Mouse (Mus musculus): ENCODE results near the gene Rhd.
"Not testable (repeated sequence)": the region's sequence is repeated elsewhere in the genome, so short reads cannot be mapped to it uniquely, and the experiment has no call there.

Gene Rhd

DNA sequence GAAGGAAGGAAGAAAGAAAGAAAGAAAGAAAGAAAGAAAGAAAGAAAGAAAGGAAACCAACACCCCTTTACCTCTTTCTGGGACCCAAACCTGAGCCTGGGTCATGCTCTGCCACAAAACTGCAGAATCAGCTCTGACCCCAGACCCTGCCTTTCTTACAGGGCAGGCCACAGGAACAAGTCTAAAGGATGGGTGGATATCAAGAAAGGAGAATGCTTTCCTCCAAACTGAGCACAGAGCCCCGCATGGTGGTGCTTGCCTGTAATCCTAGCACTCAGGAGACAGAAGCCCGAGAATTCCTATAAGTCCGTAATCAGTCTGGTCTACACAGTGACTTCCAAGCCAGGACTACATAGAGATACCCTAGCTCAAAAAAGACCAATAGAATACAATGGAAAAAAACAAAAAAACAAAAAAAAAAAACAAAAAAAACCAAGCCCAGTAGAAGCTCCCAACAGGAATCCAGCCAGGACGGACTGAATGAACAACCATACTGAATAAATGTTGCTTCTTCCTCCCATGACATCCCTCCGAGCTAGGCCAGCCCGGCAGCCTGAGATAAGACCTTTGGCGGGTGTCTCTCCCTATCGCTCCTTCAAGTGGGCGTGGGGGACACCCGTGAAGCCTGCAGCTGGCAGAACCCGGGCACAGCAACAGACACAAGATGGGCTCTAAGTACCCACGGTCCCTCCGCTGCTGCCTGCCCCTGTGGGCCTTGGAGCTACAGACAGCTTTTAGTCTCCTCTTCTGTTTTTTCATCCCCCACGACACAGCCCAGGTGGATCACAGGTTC lies at the start of gene Rhd:
TSS of gene Rhd (plus strand) at position 600 of the 793 bp plus-strand sequence.
- DNase-seq (ENCODE audit: low spot score), result no peak

DNA sequence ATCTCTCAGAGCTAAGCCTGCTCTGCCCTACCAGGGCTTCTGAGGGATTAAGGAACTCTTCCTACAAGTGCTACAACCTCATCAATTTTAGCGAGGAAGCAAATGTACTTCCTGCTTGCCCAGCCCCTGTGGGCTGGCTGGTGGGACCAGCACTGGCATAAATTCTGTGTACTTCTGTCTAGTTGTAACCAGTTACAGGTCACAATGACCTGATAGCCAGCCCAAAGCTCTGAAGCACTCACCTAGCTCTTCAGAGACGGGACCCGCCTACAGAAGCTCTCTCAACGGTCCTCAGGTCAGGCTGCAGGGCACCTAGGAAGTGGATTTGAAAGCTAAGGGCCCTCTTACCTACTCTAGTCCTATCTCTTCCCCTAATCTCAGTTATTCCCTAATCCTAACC lies 46.6 kb upstream of the Rhd start:
- no peak for DNase-seq (ENCODE audit: low spot score)

GRCm38 (mm10) chr4:134821061-134821460 lies 43.3 kb upstream of the Rhd start:
- no peak for DNase-seq (ENCODE audit: low spot score)

- DNase-seq (ENCODE audit: low spot score), result no peak
Observed at GRCm38 (mm10) chr4:134823560-134823959, 40.8 kb upstream of the Rhd start.

GRCm38 (mm10) chr4:134825864-134826263 lies 38.5 kb upstream of the Rhd start:
- not testable (repeated sequence) for DNase-seq (ENCODE audit: low spot score)

DNA sequence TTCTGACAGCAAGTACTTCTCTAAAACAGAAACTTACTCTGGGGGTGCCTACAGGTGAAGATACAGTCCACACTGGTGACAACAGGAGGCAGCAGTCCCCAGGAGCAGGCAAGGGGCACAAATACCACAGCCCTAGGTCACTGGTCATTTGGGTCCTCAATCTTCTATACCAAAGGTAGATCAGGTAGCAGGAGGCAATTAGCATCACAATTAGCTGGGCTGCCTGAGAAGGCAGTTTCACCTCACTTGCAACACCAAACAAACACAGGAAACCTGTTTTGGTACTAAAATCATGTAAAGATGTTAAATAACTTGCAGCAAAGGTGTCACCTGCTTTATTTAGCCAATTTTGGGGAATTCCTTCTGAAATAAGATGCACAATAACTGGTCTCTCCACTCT lies 38.0 kb upstream of the Rhd start:
- no peak for DNase-seq (ENCODE audit: low spot score)

GRCm38 (mm10) chr4:134827806-134828205 lies 36.5 kb upstream of the Rhd start:
- DNase-seq (ENCODE audit: low spot score), result no peak

- no peak for DNase-seq (ENCODE audit: low spot score)
Observed at GRCm38 (mm10) chr4:134831934-134832333, 32.4 kb upstream of the Rhd start.

- DNase-seq (ENCODE audit: low spot score), result no peak
Observed at GRCm38 (mm10) chr4:134835486-134835885, 28.9 kb upstream of the Rhd start.

DNA sequence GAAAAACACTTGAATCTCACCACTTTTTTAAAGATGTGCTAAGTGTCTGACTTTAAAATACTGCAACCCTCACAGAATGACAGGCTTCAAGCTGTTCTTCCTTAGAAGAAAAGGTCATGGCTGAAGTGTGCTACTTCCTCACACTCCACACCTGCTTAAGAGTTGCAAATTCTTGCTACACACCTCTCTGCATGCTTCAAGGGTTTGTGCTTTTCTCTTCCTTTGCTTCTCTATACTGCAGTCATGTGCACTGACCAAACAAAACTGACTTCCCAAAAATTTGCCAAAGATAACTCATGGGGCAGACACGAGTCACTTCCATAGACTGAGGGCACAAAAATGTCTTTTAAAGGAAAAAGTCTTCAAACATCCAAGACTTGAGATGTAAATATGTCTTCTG lies 26.1 kb upstream of the Rhd start:
- DNase-seq (ENCODE audit: low spot score), result no peak

DNA sequence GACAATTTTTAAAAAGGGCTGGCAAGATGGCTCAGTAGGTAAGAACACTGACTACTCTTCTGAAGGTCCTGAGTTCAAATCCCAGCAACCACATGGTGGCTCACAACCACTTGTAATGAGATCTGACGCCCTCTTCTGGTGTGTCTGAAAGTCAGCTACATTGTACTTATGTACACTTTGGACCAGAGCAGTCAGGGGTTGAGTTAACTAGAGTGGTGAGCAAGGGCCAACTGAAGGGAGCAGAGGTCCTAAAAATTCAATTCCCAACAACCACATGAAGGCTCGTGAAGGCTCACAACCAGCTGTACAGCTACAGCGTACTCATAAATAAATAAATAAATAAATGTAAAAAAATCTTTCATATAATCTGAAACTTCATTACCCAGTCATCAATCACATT lies 25.6 kb upstream of the Rhd start:
- DNase-seq (ENCODE audit: low spot score), result not testable (repeated sequence)

- no peak for DNase-seq (ENCODE audit: low spot score)
Observed at GRCm38 (mm10) chr4:134840231-134840630, 24.1 kb upstream of the Rhd start.

DNA sequence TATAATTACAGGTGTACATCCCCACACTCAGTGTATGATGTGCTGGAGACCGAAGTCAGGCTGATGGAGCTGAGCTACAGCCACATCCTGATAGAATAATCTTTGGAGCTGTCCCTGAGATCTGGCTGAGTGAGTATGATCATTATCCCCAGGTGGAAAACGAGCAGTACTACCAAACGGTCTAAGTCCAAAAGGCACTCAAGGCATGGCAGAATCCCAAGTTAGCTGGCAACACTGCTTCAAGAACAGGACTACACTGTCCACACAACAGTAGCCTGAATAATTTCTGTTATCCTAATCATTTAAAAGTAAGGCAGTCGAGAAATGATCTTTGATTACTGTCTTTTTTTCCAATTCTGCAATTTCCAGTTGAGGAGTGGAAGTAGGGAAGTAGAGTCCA lies 20.8 kb upstream of the Rhd start:
- no peak for DNase-seq (ENCODE audit: low spot score)

GRCm38 (mm10) chr4:134847587-134847986 lies 16.7 kb upstream of the Rhd start:
- no peak for DNase-seq (ENCODE audit: low spot score)

DNA sequence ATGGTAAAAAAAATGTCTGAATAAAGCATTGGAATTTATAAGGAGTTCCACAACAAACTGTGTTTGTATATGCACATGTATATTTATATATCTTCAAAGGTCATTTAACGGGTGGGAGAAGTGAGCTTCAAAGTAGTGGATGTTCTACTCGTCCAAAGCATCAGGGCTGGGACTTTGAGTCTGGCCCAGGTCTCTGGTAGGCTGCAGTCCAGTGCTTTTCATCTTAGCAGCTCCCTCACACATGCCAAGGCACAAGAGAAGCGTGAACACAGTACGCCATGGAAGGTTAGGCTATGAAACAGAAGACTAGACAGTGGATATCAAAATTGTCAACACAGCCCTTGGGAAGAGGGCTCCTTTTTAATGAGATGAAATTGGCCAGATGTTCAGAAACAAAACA lies 13.8 kb upstream of the Rhd start:
- DNase-seq (ENCODE audit: low spot score), result no peak

- DNase-seq (ENCODE audit: low spot score), result no peak
Observed at GRCm38 (mm10) chr4:134851236-134851635, 13.1 kb upstream of the Rhd start.

DNA sequence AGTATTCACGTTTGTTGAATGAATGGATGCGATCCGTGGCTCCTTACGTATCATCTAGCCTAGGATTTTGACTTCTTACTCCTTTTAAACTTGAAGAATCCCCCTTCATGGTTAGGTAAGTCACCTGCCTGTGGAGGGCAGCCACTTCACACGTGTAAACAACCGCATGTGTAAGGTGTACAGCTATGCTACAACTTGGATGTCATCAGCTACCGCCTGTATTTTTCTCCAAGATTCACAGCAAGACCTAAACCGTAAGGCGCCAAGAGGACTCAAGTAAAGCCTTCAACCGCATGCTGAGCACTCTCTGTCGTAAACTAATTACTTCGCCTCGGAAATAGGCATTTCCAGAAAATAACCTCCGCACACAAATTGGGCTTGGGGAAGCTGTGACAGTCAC lies 12.5 kb upstream of the Rhd start:
- no peak for DNase-seq (ENCODE audit: low spot score)

GRCm38 (mm10) chr4:134852438-134853255 lies 11.7 kb upstream of the Rhd start:
- peak; percentile 72 for DNase-seq (ENCODE audit: low spot score)

DNA sequence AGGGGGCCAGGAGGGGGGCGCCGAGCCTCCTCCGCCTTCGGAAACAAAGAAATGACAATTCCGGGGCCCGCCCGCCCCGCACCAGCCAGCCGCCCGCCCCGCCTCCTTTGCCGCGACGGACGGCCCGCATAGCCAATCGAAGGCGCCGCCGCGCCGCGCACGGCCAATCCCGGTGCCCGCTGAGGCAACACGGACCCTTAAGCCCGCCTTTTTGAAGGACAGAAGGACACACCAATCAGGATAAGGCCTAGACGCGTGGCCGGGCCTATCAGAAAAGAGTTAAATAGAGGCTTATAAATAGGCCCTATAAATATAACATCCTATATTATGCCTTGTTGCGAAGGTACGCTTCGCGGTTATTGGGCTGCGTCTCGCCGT lies 11.1 kb upstream of the Rhd start, which contains the start of gene Maco1:
TSS of gene Maco1 (minus strand) at position 87 of the 378 bp plus-strand sequence.
- DNase-seq (ENCODE audit: low spot score), result peak; percentile 99

DNA sequence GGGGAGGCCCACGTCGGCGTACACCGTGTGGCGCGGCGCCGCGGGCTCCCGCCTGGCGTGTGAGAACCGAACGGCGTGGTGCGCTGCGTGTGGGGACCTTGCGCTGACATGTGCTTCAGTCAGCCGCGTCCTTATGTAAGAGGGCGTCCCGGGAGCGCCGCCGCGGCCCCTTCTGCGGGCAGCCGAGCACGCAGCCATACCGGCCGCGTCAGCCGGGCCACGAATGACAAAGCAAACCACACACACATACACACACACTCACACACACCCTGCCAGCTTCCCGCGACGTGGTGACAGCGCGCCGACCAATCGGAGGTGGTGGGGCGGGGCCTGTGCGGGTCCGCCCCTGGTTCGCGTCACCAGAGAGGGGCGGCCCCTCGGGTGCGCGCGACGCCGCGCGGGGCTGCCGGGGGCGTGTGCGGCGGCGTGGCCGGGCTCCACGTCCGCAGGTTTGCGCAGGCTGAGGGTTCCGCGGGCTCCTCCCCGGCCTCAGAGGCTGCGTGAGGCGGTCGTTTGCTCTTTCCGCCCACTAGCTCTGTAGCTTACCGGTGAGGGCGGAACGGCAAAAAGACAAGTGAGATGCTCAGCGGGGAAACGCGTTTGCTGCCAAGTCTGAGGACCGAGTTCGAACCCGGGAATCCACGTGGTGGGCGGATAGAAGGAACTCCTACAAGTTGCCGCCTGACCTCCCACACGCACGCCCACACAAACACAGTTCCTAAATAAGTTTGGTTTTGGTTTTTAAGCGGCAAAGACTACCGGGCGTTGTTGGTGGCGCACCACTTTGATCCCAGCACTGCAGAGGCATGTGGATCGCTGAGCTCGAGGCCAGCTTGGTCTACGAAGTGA lies 10.5 kb upstream of the Rhd start:
- DNase-seq (ENCODE audit: low spot score), result peak; percentile 97

DNA sequence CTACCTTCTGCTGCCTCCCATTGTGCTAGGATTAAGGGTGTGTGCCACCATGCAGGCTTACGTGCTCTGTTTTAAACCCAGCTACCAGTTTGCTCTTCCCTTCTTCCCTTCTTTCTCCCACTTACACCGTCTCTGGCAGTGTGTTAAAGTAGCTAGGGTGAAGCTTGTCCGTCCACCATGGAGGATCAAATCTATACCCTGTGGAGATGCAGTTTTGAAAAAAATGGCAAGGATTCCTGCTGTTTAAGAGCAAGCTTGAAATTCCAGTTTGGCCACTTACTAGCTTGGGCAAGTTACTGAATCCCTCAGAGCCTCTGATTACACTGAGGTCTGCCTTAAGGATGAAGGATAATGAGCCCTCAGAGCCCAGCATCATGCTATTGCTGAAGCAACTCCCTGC lies 9.0 kb upstream of the Rhd start:
- no peak for DNase-seq (ENCODE audit: low spot score)

- no peak for DNase-seq (ENCODE audit: low spot score)
Observed at GRCm38 (mm10) chr4:134856056-134856455, 8.3 kb upstream of the Rhd start.

All from testis, postnatal 10 days (tissue).